Mouse (Mus musculus) liver, embryonic 13.5 days (tissue): ENCODE data around the gene Ranbp1. TPM values are rescaled to one million over a fixed set of nuclear protein-coding genes. Genes with fewer than 3 reads are reported as not detected.

Source experiments
- ATAC-seq: fragments of 200-750 bp; cut with Nextera tagmentation; 2 replicates; pipeline ENCODE4 v1.8.0; 2017; ENCODE audit warnings: low read depth, mild to moderate bottlenecking, moderate number of reproducible peaks, moderate library complexity
- DNase-seq: peaks from one replicate; pipeline ENCODE4 v3.0.0; 2022
- H3K27ac ChIP-seq: fragments of 300-500 bp; sonication (generic); 2 replicates; pipeline ENCODE4 v1.5.1; 2015; ENCODE audit warnings: moderate library complexity, mild to moderate bottlenecking, inconsistent platforms
- H3K27me3 ChIP-seq: fragments of 300-500 bp; sonication (generic); 2 replicates; pipeline ENCODE4 v1.6.1; 2015; ENCODE audit warnings: mild to moderate bottlenecking, inconsistent platforms
- H3K36me3 ChIP-seq: fragments of 300-500 bp; sonication (generic); 2 replicates; pipeline ENCODE4 v1.6.1; 2015; ENCODE audit warnings: mild to moderate bottlenecking, inconsistent platforms
- H3K4me1 ChIP-seq: fragments of 300-500 bp; sonication (generic); replicated peaks from 2 replicates; pipeline ENCODE4 v1.6.1; 2015; ENCODE audit warnings: inconsistent platforms
- H3K4me2 ChIP-seq: fragments of 300-500 bp; sonication (generic); 2 replicates; pipeline ENCODE4 v1.6.1; 2015; ENCODE audit warnings: inconsistent platforms, mild to moderate bottlenecking, moderate library complexity
- H3K4me3 ChIP-seq: fragments of 300-500 bp; sonication (generic); replicated peaks from 2 replicates; pipeline ENCODE4 v1.5.1; 2015; ENCODE audit warnings: mild to moderate bottlenecking, inconsistent platforms
- H3K9ac ChIP-seq: fragments of 300-500 bp; sonication (generic); 2 replicates; pipeline ENCODE4 v1.6.1; 2015; ENCODE audit warnings: mild to moderate bottlenecking, inconsistent platforms
- H3K9me3 ChIP-seq: fragments of 300-500 bp; sonication (generic); replicated peaks from 2 replicates; pipeline ENCODE4 v1.6.1; 2016; ENCODE audit warnings: inconsistent platforms
- WGBS: fragments of 180-500 bp; shearing (Covaris S2); methylation state at CpG from one replicate; pipeline ENCODE4 v1.1.7; 2015; ENCODE audit not compliant: insufficient replicate concordance; 5-methylcytosine and 5-hydroxymethylcytosine counted together
- polyA plus RNA-seq: library from polyadenylated mRNA; unstranded; fragments of >200 nt; fragmentation: Nextera tagmentation; extraction: Ambion mirVana; gene quantifications from 2 replicates; pipeline ENCODE4 v1.2.1, GENCODE M21; 2015

Gene Ranbp1
- polyA plus RNA-seq, 1 experiment from 2014 or later = 491 TPM

GRCm38 (mm10) chr16:18233451-18233850, 15.1 kb downstream of the Ranbp1 start:
- Histone ChIP-seq H3K9ac (no peak overlapping the region), H3K27ac (no peak overlapping the region), H3K4me2 (no peak overlapping the region), H3K9me3 (no peaks in the 10 kb centered on the region), H3K27me3 (peaks cover 35% of the 10 kb centered on the region), H3K36me3 (peaks cover 8% of the 10 kb centered on the region), H3K4me3 (no peak overlapping the region), H3K4me1 (peaks cover 65% of the 10 kb centered on the region)
- DNase-seq (no peak), ATAC-seq (no peak)
- 22% methylated on average over 1 of the region's 1 CpGs for WGBS

- H3K4me1 ChIP-seq = peaks cover 56% of the 10 kb centered on the region
- H3K36me3 ChIP-seq = peaks cover 5% of the 10 kb centered on the region; the same call in 1 of the 2 replicates
- WGBS = 63% methylated on average over 4 of the region's 4 CpGs
- no peak overlapping the region for H3K27ac ChIP-seq
- DNase-seq (no peak), ATAC-seq (no peak)
- no peak overlapping the region for H3K9ac ChIP-seq
- H3K9me3 ChIP-seq = no peaks in the 10 kb centered on the region
- H3K27me3 ChIP-seq = peaks cover 35% of the 10 kb centered on the region
- H3K4me3 ChIP-seq = no peak overlapping the region
- H3K4me2 ChIP-seq = no peak overlapping the region
Measured at GRCm38 (mm10) chr16:18231451-18231850, 17.1 kb downstream of the Ranbp1 start.

- DNase-seq (no peak), ATAC-seq (no peak)
- Histone ChIP-seq H3K27me3 (peaks cover 31% of the 10 kb centered on the region), H3K27ac (no peak overlapping the region), H3K4me3 (no peak overlapping the region), H3K4me2 (no peak overlapping the region), H3K9me3 (no peaks in the 10 kb centered on the region), H3K4me1 (peaks cover 52% of the 10 kb centered on the region), H3K36me3 (peaks cover 9% of the 10 kb centered on the region; the same call in 1 of the 2 replicates), H3K9ac (no peak overlapping the region)
- WGBS = 64% methylated on average over 3 of the region's 3 CpGs
Measured at GRCm38 (mm10) chr16:18231047-18231446, 17.5 kb downstream of the Ranbp1 start.

DNA sequence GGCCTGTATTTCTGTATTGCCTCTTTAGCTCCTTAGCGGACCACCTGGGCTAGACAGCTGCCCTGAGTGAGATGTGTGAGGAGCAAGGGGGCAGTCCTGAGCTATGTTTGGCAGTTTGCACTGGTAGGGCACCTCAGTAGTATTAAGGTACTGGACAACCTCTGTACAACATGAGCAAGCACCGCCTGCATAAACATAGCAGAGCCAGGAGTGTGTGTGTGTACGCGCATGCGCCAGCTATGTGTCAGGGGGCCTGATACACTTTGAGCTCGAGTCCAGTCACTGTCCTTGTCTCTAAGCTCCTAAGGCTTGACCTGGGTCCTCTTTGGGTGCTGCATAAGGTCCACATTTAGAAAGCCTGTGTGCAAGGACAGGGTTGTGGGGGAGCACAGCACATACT, 17.9 kb downstream of the Ranbp1 start:
- H3K9ac ChIP-seq = no peak overlapping the region
- H3K9me3 ChIP-seq = no peaks in the 10 kb centered on the region
- H3K36me3 ChIP-seq = peaks cover 11% of the 10 kb centered on the region; the same call in 1 of the 2 replicates
- H3K27me3 ChIP-seq = peaks cover 27% of the 10 kb centered on the region
- 77% methylated on average over 6 of the region's 6 CpGs for WGBS
- H3K4me2 ChIP-seq = no peak overlapping the region
- DNase-seq (no peak), ATAC-seq (no peak)
- no peak overlapping the region for H3K27ac ChIP-seq
- H3K4me3 ChIP-seq = no peak overlapping the region
- H3K4me1 ChIP-seq = peaks cover 47% of the 10 kb centered on the region

DNA sequence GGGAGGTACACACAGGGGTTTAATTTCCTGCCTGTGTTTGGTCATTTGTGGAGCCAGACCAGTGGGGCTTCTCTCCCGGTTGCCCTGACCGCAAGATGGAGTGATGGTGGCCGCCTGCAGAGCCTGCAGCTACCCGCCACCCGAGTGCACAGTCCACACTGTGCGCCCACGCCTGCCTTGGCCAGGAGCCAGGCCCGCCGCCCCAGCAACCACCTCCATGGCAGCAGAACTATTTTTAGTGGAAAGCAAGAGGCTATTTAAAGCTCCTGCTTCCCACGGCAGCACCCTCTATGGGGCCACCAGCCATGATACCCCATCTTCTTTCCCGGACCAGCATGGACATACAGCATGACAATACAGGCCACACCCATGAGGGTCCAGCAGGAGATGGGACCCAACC, 18.9 kb downstream of the Ranbp1 start:
- H3K4me2 ChIP-seq = no peak overlapping the region
- no peak overlapping the region for H3K9ac ChIP-seq
- DNase-seq = no peak
- peaks cover 17% of the 10 kb centered on the region for H3K36me3 ChIP-seq
- H3K4me1 ChIP-seq = peaks cover 38% of the 10 kb centered on the region
- 71% methylated on average over 11 of the region's 11 CpGs for WGBS
- ATAC-seq = no peak
- H3K9me3 ChIP-seq = no peaks in the 10 kb centered on the region
- no peak overlapping the region for H3K4me3 ChIP-seq
- H3K27me3 ChIP-seq = peaks cover 17% of the 10 kb centered on the region
- H3K27ac ChIP-seq = no peak overlapping the region

DNA sequence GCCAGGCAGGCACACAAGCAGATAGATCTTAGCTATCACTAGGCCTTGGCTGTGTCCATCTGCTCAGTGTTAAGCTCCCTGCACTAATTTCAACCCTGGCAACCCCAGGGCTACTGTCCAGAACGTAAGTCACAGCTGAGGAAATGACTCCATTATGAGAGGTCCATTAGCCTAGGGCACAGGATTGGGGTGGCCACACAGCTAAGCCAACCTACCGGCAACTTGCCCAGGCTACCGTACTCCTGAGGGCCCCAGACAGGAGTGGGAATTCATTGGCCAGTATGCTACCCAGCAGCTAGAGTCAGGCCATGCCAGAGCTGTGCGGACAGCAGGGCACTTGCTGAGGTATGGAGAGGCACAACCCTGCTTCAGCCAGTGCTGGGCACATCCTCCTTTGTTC, 19.7 kb downstream of the Ranbp1 start:
- H3K4me3 ChIP-seq = no peak overlapping the region
- peaks cover 24% of the 10 kb centered on the region for H3K36me3 ChIP-seq

GRCm38 (mm10) chr16:18227897-18228422, 20.6 kb downstream of the Ranbp1 start:
- H3K36me3 ChIP-seq = peaks cover 26% of the 10 kb centered on the region
- ATAC-seq (peak; percentile 26), DNase-seq (no peak)
- no peak overlapping the region for H3K4me2 ChIP-seq
- 79% methylated on average over 20 of the region's 20 CpGs for WGBS
- peaks cover 23% of the 10 kb centered on the region for H3K4me1 ChIP-seq
- no peaks in the 10 kb centered on the region for H3K9me3 ChIP-seq
- peaks cover under 1% of the 10 kb centered on the region; the same call in 1 of the 2 replicates for H3K27me3 ChIP-seq
- no peak overlapping the region for H3K4me3 ChIP-seq
- no peak overlapping the region for H3K27ac ChIP-seq
- no peak overlapping the region for H3K9ac ChIP-seq

More for the DNA sequence above, 19.7 kb downstream of the Ranbp1 start:
- no peaks in the 10 kb centered on the region for H3K9me3 ChIP-seq
- H3K9ac ChIP-seq = no peak overlapping the region
- H3K27me3 ChIP-seq = peaks cover 9% of the 10 kb centered on the region
- WGBS = 76% methylated on average over 4 of the region's 4 CpGs
- DNase-seq (no peak), ATAC-seq (no peak)
- no peak overlapping the region for H3K4me2 ChIP-seq
- no peak overlapping the region for H3K27ac ChIP-seq
- H3K4me1 ChIP-seq = peaks cover 30% of the 10 kb centered on the region

DNA sequence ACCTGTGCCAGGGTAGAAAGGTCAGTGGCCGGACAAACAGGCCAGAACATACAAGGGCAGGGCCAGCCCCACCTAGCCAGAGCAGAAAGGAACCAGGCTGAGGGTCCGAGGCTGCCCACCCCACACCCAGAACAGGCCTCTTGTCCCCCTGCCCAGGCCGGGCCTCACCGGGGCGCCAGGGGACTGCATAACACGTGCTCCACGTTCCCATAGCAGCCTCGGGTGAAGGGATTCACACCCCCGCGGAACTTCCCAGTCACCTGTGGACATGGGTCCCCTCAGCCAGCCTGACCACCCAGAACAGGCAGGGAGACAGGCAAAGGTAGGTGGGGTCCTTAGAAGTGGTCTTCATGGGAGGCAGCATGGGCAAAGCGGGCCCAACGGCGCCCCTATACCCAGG, 21.3 kb downstream of the Ranbp1 start:
- DNase-seq = no peak
- Histone ChIP-seq H3K27me3 (no peaks in the 10 kb centered on the region), H3K4me2 (no peak overlapping the region), H3K36me3 (peaks cover 26% of the 10 kb centered on the region), H3K4me3 (no peak overlapping the region), H3K27ac (no peak overlapping the region), H3K9ac (no peak overlapping the region), H3K4me1 (peaks cover 23% of the 10 kb centered on the region), H3K9me3 (no peaks in the 10 kb centered on the region)
- no peak for ATAC-seq
- 83% methylated on average over 13 of the region's 13 CpGs for WGBS

DNA sequence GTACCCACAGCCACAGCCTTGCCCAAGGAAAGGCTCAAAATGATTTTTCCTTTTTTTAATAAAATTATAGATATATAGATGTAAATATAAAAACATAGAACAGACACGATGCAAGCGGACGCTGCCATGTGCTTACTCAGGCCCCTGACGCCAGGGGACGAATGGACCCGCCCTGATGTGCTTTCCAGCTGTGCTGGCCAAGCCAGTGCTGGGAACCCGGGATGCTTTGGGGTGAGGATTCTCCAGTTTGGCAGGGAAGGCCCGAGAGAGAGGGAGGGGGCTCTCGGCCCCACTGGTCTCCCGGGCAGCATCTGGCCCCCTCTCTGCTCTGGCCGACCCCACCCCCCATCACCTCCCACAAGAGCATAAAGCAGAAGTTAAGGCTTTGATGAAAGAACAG, 26.3 kb downstream of the Ranbp1 start:
- 73% methylated on average over 11 of the region's 11 CpGs for WGBS
- H3K4me1 ChIP-seq = peaks cover 12% of the 10 kb centered on the region
- no peak overlapping the region for H3K4me3 ChIP-seq
- H3K27ac ChIP-seq = no peak overlapping the region
- DNase-seq (no peak), ATAC-seq (no peak)
- no peak overlapping the region for H3K4me2 ChIP-seq
- H3K9me3 ChIP-seq = no peaks in the 10 kb centered on the region
- H3K27me3 ChIP-seq = no peaks in the 10 kb centered on the region
- peaks cover 26% of the 10 kb centered on the region for H3K36me3 ChIP-seq
- no peak overlapping the region for H3K9ac ChIP-seq

- ATAC-seq (no peak), DNase-seq (no peak)
- no peak overlapping the region for H3K9ac ChIP-seq
- 60% methylated on average over 11 of the region's 11 CpGs for WGBS
- H3K36me3 ChIP-seq = peaks cover 21% of the 10 kb centered on the region
- H3K9me3 ChIP-seq = no peaks in the 10 kb centered on the region
- H3K4me3 ChIP-seq = no peak overlapping the region
- H3K27me3 ChIP-seq = no peaks in the 10 kb centered on the region
- no peak overlapping the region for H3K27ac ChIP-seq
- H3K4me1 ChIP-seq = peaks cover 12% of the 10 kb centered on the region
- H3K4me2 ChIP-seq = no peak overlapping the region
Measured at GRCm38 (mm10) chr16:18221543-18221898, 27.0 kb downstream of the Ranbp1 start.

DNA sequence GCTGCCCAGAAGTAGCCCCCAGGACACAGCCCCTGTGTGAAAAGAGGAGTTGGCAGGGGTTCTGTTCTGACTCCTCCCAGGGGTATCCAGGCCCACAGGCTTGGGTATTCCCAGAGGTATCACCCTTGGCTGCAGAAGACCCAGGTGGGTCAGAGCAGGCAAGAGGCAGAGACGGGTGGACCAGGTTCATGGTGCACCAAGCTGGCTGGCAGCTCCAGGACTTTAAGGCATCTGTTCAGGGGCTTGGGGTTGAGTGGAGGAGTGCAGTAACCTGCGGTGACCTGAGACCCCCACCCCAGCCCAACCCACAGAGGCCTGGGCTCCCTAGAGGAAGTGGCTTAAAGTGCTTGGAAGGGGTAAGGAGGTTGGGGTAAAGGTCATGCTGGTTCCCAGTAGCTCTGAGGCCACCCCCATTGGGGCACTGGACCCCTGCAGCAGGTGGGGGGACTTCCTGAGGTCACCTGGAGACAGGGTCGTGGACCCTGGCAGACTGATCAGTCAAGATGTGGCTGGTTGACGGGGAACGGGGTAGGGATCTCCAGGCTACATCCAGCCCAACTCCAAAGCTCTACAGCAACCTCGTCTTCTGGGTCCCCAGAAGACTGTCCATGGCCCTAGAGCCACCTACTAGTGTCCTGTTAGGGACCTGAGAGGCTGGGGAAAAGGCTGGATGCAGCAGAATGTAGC, 27.5 kb downstream of the Ranbp1 start:
- Histone ChIP-seq H3K4me3 (no peak overlapping the region), H3K9me3 (no peaks in the 10 kb centered on the region), H3K9ac (no peak overlapping the region), H3K4me1 (peaks cover 12% of the 10 kb centered on the region), H3K4me2 (no peak overlapping the region), H3K27me3 (no peaks in the 10 kb centered on the region), H3K27ac (no peak overlapping the region), H3K36me3 (peaks cover 17% of the 10 kb centered on the region)
- 74% methylated on average over 6 of the region's 6 CpGs for WGBS
- ATAC-seq (no peak), DNase-seq (no peak)

DNA sequence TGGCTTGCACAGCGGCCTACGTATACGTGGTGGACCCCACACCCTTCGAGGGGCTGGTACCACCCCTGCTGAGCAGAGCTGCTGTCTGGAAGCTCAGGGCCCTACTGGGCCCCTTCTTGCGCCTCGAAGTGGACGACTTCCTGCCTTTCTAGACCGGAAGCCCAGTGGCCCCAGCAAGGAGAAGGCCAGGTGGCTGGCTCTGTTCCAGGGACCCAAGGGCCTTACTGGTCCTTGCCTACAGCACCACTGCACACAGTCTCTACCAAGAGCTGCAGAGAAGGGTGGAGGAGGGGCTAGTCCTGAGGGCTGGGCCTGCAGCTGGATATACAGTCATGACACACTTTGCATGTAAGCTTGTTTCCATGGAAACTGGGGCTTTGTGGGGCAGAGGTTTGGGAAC, 28.5 kb downstream of the Ranbp1 start:
- H3K4me2 ChIP-seq = no peak overlapping the region
- no peaks in the 10 kb centered on the region for H3K27me3 ChIP-seq
- H3K36me3 ChIP-seq = peaks cover 12% of the 10 kb centered on the region
- H3K4me3 ChIP-seq = no peak overlapping the region
- no peak overlapping the region for H3K9ac ChIP-seq
- no peaks in the 10 kb centered on the region for H3K9me3 ChIP-seq
- WGBS = 37% methylated on average over 8 of the region's 8 CpGs
- ATAC-seq (0 out of 2 replicates have a peak, but pooled peaks have one; percentile 14), DNase-seq (no peak)
- no peak overlapping the region; the same call in 1 of the 2 replicates for H3K27ac ChIP-seq
- peaks cover 12% of the 10 kb centered on the region for H3K4me1 ChIP-seq
